8 mouse cellular contexts compared by ENCODE assay signal in the genomic region with DNA sequence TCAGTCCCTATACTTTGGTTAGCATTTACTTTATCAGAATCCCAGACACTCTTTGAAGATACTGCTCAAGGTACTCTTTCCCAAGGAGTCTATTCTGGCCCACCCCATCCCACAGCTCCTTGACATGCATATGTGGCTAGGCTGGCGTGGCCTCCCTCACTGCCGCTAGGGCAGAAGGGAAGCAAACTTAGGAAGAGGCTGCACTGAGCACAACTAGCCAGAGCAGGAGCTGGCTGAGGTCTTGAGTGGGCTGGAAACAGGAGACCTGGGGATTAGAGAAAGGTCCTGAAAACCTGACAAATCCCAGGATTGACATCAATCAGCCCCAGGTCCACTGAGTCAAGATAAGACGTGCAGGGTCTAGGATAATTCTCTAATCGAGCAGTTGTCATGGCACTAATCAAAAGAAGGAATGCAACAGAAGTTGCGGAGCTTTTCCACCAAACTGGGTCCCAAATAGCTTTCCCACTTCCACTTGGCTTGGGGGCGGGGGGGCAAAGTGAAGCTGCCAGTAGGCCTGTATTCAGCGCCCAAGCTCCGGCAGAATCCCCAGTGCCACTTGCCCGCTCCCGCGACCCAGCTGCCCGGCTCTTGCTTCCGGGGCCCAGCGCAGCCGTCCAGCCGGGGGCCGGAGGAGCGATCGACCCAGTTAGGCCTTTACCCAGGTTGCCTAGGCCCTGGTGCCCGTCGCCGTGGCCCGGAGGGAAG. TPM values are rescaled to one million over a fixed set of nuclear protein-coding genes. Genes with fewer than 3 reads are reported as not detected.
DNase-seq lines count a peak whose midpoint lies in the region; ATAC-seq and TF ChIP-seq lines count a peak whose summit lies in the region.

No protein-coding gene starts in this region.

- WGBS in heart, postnatal 0 days, result 6% methylated on average over 23 of the region's 23 CpGs
- WGBS in limb, embryonic 11.5 days, result 16% methylated on average over 20 of the region's 23 CpGs
- 5% methylated on average over 23 of the region's 23 CpGs for WGBS in midbrain, embryonic 15.5 days

- peak overlapping the region; percentile 85 for H3K9ac ChIP-seq in heart, postnatal 0 days (replicated peaks; ENCODE audit: low read depth, low read length)
- peak overlapping the region; percentile 85 for H3K9ac ChIP-seq in limb, embryonic 11.5 days (ENCODE audit: low read length)
- H3K9ac ChIP-seq in midbrain, embryonic 15.5 days, result peak overlapping the region; percentile 39

- H3K9me3 ChIP-seq in heart, postnatal 0 days (replicated peaks; ENCODE audit: control insufficient read depth, low read length), result no peaks in the 10 kb centered on the region
- H3K9me3 ChIP-seq in limb, embryonic 11.5 days (ENCODE audit: control insufficient read depth, low read length), result no peaks in the 10 kb centered on the region
- no peaks in the 10 kb centered on the region for H3K9me3 ChIP-seq in midbrain, embryonic 15.5 days

- H3K4me1 ChIP-seq in heart, postnatal 0 days (ENCODE audit: control insufficient read depth, insufficient read depth), result 0 out of 2 replicates have a peak, but pooled peaks cover 5% of the 10 kb centered on the region
- no peaks in the 10 kb centered on the region for H3K4me1 ChIP-seq in limb, embryonic 11.5 days (ENCODE audit: control insufficient read depth, insufficient read depth, low read length)
- H3K4me1 ChIP-seq in midbrain, embryonic 15.5 days, result peaks cover 38% of the 10 kb centered on the region

- peak overlapping the region; percentile 82 for H3K27ac ChIP-seq in heart, postnatal 0 days (ENCODE audit: low read depth)
- H3K27ac ChIP-seq in limb, embryonic 11.5 days (replicated peaks; ENCODE audit: low read depth, low read length), result no peak overlapping the region
- peak overlapping the region; percentile 71 for H3K27ac ChIP-seq in midbrain, embryonic 15.5 days

- peak; percentile 26 to 39 for DNase-seq in lung, adult 18-20 months
- no peak for DNase-seq in lung, postnatal 25 days (ENCODE audit: low spot score)
- peak; percentile 61 for DNase-seq in embryo, embryonic 10 days (ENCODE audit: low spot score)
- DNase-seq in heart, postnatal 0 days (ENCODE audit: low spot score), result peak; percentile 40
- DNase-seq in limb, embryonic 11.5 days (ENCODE audit: low spot score), result peak; percentile 35
- DNase-seq in left cerebral cortex, postnatal 4 days, result no peak

- H3K4me3 ChIP-seq in heart, postnatal 0 days (ENCODE audit: low read depth, low read length), result peak overlapping the region; percentile 61
- peak overlapping the region; percentile 41 for H3K4me3 ChIP-seq in limb, embryonic 11.5 days (ENCODE audit: low read depth, low read length)
- peak overlapping the region; percentile 36 for H3K4me3 ChIP-seq in midbrain, embryonic 15.5 days

- peak; percentile 25; the same call in 1 of the 2 replicates for TF ChIP-seq CTCF in heart, postnatal 0 days (IDR thresholded peaks at IDR 0.05; ENCODE audit: low read depth)

- peak overlapping the region; percentile 82 for H3K4me2 ChIP-seq in heart, postnatal 0 days (ENCODE audit: low read depth, low read length)
- peak overlapping the region; percentile 71 for H3K4me2 ChIP-seq in limb, embryonic 11.5 days (ENCODE audit: low read depth, severe bottlenecking)
- peak overlapping the region; percentile 57 for H3K4me2 ChIP-seq in midbrain, embryonic 15.5 days

- H3K27me3 ChIP-seq in heart, postnatal 0 days (ENCODE audit: control insufficient read depth, insufficient read depth, low read length), result no peaks in the 10 kb centered on the region
- no peaks in the 10 kb centered on the region for H3K27me3 ChIP-seq in limb, embryonic 11.5 days (ENCODE audit: control insufficient read depth, insufficient read depth, low read length)
- H3K27me3 ChIP-seq in midbrain, embryonic 15.5 days (replicated peaks), result no peaks in the 10 kb centered on the region

- TF ChIP-seq EP300 in heart, postnatal 0 days (IDR thresholded peaks at IDR 0.05; ENCODE audit: low read depth), result no peak

- ATAC-seq in heart, postnatal 0 days (ENCODE audit: insufficient read depth, low read depth), result peak; percentile 49
- ATAC-seq in limb, embryonic 11.5 days (ENCODE audit: insufficient number of reproducible peaks, low FRiP score, low TSS enrichment, low read depth), result no peak
- ATAC-seq in midbrain, embryonic 15.5 days (replicated peaks), result peak; percentile 17; the same call in 1 of the 2 replicates
- ATAC-seq in erythroid progenitor cell, adult 5-6 weeks (replicated peaks; ENCODE audit: low FRiP score, poor library complexity, severe bottlenecking), result no peak

- peaks cover 14% of the 10 kb centered on the region for H3K36me3 ChIP-seq in heart, postnatal 0 days (replicated peaks; ENCODE audit: control insufficient read depth, insufficient read depth, low read length)
- no peaks in the 10 kb centered on the region for H3K36me3 ChIP-seq in limb, embryonic 11.5 days (ENCODE audit: control insufficient read depth, insufficient read depth, low read length)
- H3K36me3 ChIP-seq in midbrain, embryonic 15.5 days (replicated peaks), result no peaks in the 10 kb centered on the region

- intact Hi-C loops in left cerebral cortex, postnatal 4 days (cut with DNase I), result no loop called here

RNA-seq across cellular contexts. Expression of a gene that starts 0.9 kb away (rescaled TPM):
- total RNA-seq in heart, postnatal 0 days (2014; rRNA removed; ENCODE audit: low replicate concordance), result 10.4 and 15.4 TPM in 2 replicates
- 8.9 and 10.2 TPM in 2 replicates for polyA plus RNA-seq in heart, postnatal 0 days (2015; fragmentation: Nextera tagmentation; extraction: Ambion mirVana)
- polyA plus RNA-seq in limb, embryonic 11.5 days (2014; fragmentation: Nextera tagmentation; extraction: Ambion mirVana), result 2.7 and 3.0 TPM in 2 replicates
- 4.8 and 5.1 TPM in 2 replicates for polyA plus RNA-seq in midbrain, embryonic 15.5 days (2015; fragmentation: Nextera tagmentation; extraction: Ambion mirVana)
- total RNA-seq in left cerebral cortex, postnatal 4 days (2021), result 1 to 10 TPM; 8.3 to 8.8 TPM
- total RNA-seq in erythroid progenitor cell, adult 5-6 weeks (2015; ENCODE audit: low replicate concordance), result 0.84 and 2.5 TPM in 2 replicates
- 1.2 and 2.6 TPM in 2 replicates for total RNA-seq in erythroid progenitor cell, adult 5-6 weeks (2017; ENCODE audit: low replicate concordance)

RNA-seq across cellular contexts. Expression of a gene that starts 16.2 kb away (rescaled TPM):
- not detected in 2 replicates for total RNA-seq in heart, postnatal 0 days (2014; rRNA removed; ENCODE audit: low replicate concordance)
- 0.07 and 0.10 TPM in 2 replicates for polyA plus RNA-seq in heart, postnatal 0 days (2015; fragmentation: Nextera tagmentation; extraction: Ambion mirVana)
- polyA plus RNA-seq in limb, embryonic 11.5 days (2014; fragmentation: Nextera tagmentation; extraction: Ambion mirVana), result 0.08 TPM in 1 of 2 replicates, not detected in the other
- 0.44 and 0.96 TPM in 2 replicates for polyA plus RNA-seq in midbrain, embryonic 15.5 days (2015; fragmentation: Nextera tagmentation; extraction: Ambion mirVana)
- total RNA-seq in left cerebral cortex, postnatal 4 days (2021), result under 1 TPM; 0.40 to 0.72 TPM
- total RNA-seq in erythroid progenitor cell, adult 5-6 weeks (2015; ENCODE audit: low replicate concordance), result not detected in 2 replicates
- not detected in 2 replicates for total RNA-seq in erythroid progenitor cell, adult 5-6 weeks (2017; ENCODE audit: low replicate concordance)

RNA-seq across cellular contexts. Expression of a gene that starts 20.9 kb away (rescaled TPM):
- total RNA-seq in heart, postnatal 0 days (2014; rRNA removed; ENCODE audit: low replicate concordance), result 1.7 and 2.1 TPM in 2 replicates
- polyA plus RNA-seq in heart, postnatal 0 days (2015; fragmentation: Nextera tagmentation; extraction: Ambion mirVana), result 0.49 and 0.69 TPM in 2 replicates
- 3.4 and 3.7 TPM in 2 replicates for polyA plus RNA-seq in limb, embryonic 11.5 days (2014; fragmentation: Nextera tagmentation; extraction: Ambion mirVana)
- polyA plus RNA-seq in midbrain, embryonic 15.5 days (2015; fragmentation: Nextera tagmentation; extraction: Ambion mirVana), result 30.4 and 31.1 TPM in 2 replicates
- 10 to 100 TPM; 64.0 to 71.1 TPM for total RNA-seq in left cerebral cortex, postnatal 4 days (2021)
- 314 and 326 TPM in 2 replicates for total RNA-seq in erythroid progenitor cell, adult 5-6 weeks (2015; ENCODE audit: low replicate concordance)
- total RNA-seq in erythroid progenitor cell, adult 5-6 weeks (2017; ENCODE audit: low replicate concordance), result 111 and 113 TPM in 2 replicates

RNA-seq across cellular contexts. Expression of a gene that starts 27.0 kb away (rescaled TPM):
- total RNA-seq in heart, postnatal 0 days (2014; rRNA removed; ENCODE audit: low replicate concordance), result not detected in 2 replicates
- polyA plus RNA-seq in heart, postnatal 0 days (2015; fragmentation: Nextera tagmentation; extraction: Ambion mirVana), result 2.0 TPM in 1 of 2 replicates, not detected in the other
- not detected in 2 replicates for polyA plus RNA-seq in limb, embryonic 11.5 days (2014; fragmentation: Nextera tagmentation; extraction: Ambion mirVana)
- polyA plus RNA-seq in midbrain, embryonic 15.5 days (2015; fragmentation: Nextera tagmentation; extraction: Ambion mirVana), result 0.61 TPM in 1 of 2 replicates, not detected in the other
- 1 to 10 TPM; 3.5 to 4.6 TPM for total RNA-seq in left cerebral cortex, postnatal 4 days (2021)
- total RNA-seq in erythroid progenitor cell, adult 5-6 weeks (2015; ENCODE audit: low replicate concordance), result not detected in 2 replicates
- total RNA-seq in erythroid progenitor cell, adult 5-6 weeks (2017; ENCODE audit: low replicate concordance), result not detected in 2 replicates

RNA-seq across cellular contexts. Expression of a gene that starts 33.6 kb away (rescaled TPM):
- 17.6 and 18.6 TPM in 2 replicates for total RNA-seq in heart, postnatal 0 days (2014; rRNA removed; ENCODE audit: low replicate concordance)
- 4.3 and 5.2 TPM in 2 replicates for polyA plus RNA-seq in heart, postnatal 0 days (2015; fragmentation: Nextera tagmentation; extraction: Ambion mirVana)
- 19.2 and 21.7 TPM in 2 replicates for polyA plus RNA-seq in limb, embryonic 11.5 days (2014; fragmentation: Nextera tagmentation; extraction: Ambion mirVana)
- 24.4 and 26.2 TPM in 2 replicates for polyA plus RNA-seq in midbrain, embryonic 15.5 days (2015; fragmentation: Nextera tagmentation; extraction: Ambion mirVana)
- 10 to 100 TPM; 58.4 to 62.4 TPM for total RNA-seq in left cerebral cortex, postnatal 4 days (2021)
- total RNA-seq in erythroid progenitor cell, adult 5-6 weeks (2015; ENCODE audit: low replicate concordance), result 43.2 TPM in 2 replicates
- 16.2 and 21.3 TPM in 2 replicates for total RNA-seq in erythroid progenitor cell, adult 5-6 weeks (2017; ENCODE audit: low replicate concordance)

Comparison
In these comparisons a context has a peak if more than half of its experiments do, and no peak if none do; other contexts are left out.
1. DNase-seq: peak in lung, adult 18-20 months (2 of 2), embryo, embryonic 10 days (single experiment), heart, postnatal 0 days (single experiment) and limb, embryonic 11.5 days (single experiment); none in lung, postnatal 25 days (single experiment) and left cerebral cortex, postnatal 4 days (single experiment).
2. ATAC-seq: peak in heart, postnatal 0 days (single experiment) and midbrain, embryonic 15.5 days (single experiment); none in limb, embryonic 11.5 days (single experiment) and erythroid progenitor cell, adult 5-6 weeks (single experiment).
3. RNA of a gene that starts 20.9 kb away (total RNA-seq): 111 to 326 TPM in erythroid progenitor cell, adult 5-6 weeks and 64.0 to 71.1 TPM in left cerebral cortex, postnatal 4 days; 1.7 to 2.1 TPM in heart, postnatal 0 days; every median in the first group is over 10 times any median in the second.
4. Peak in every context shown above with its lines, with median percentiles within 50 percentile points of each other: H3K4me2 ChIP-seq, H3K4me3 ChIP-seq and H3K9ac ChIP-seq.